Mouse (Mus musculus): ENCODE results near the gene Slc52a3. TPM values are rescaled to one million over a fixed set of nuclear protein-coding genes. Genes with fewer than 3 reads are reported as not detected.
A peak's percentile ranks its signal among the peaks of the same experiment; 100 is the strongest.

The Slc52a3 gene
- polyA plus RNA-seq, 1 experiment from 2014 or later, result 0.71 TPM

- ATAC-seq, result no peak
- no peak overlapping the region for H3K4me2 ChIP-seq
- peaks cover 5% of the 10 kb centered on the region; the same call in 1 of the 2 replicates for H3K9me3 ChIP-seq (replicated peaks)
- peaks cover 7% of the 10 kb centered on the region; the same call in 1 of the 2 replicates for H3K4me1 ChIP-seq
- no peaks in the 10 kb centered on the region for H3K36me3 ChIP-seq (ENCODE audit: poor library complexity, severe bottlenecking)
- H3K4me3 ChIP-seq, result no peak overlapping the region
- H3K9ac ChIP-seq, result no peak overlapping the region
- H3K27ac ChIP-seq, result no peak overlapping the region
- WGBS, result 75% methylated on average over 5 of the region's 5 CpGs
- peaks cover 36% of the 10 kb centered on the region for H3K27me3 ChIP-seq
Observed at GRCm38 (mm10) chr2:152030986-152031385, 34.7 kb downstream of the Slc52a3 start.

GRCm38 (mm10) chr2:152040101-152040500, 43.8 kb downstream of the Slc52a3 start:
- Histone ChIP-seq H3K9me3 (replicated peaks) (peaks cover 5% of the 10 kb centered on the region; the same call in 1 of the 2 replicates), H3K27ac (no peak overlapping the region), H3K4me2 (no peak overlapping the region), H3K36me3 (ENCODE audit: poor library complexity, severe bottlenecking) (no peaks in the 10 kb centered on the region), H3K9ac (no peak overlapping the region), H3K4me3 (no peak overlapping the region), H3K27me3 (peaks cover 14% of the 10 kb centered on the region; the same call in 1 of the 2 replicates), H3K4me1 (no peaks in the 10 kb centered on the region)
- ATAC-seq, result no peak

- H3K36me3 ChIP-seq (ENCODE audit: poor library complexity, severe bottlenecking), result no peaks in the 10 kb centered on the region
- peaks cover 59% of the 10 kb centered on the region for H3K4me1 ChIP-seq
- peak overlapping the region; percentile 77 for H3K9ac ChIP-seq
- peak overlapping the region; percentile 87 for H3K4me2 ChIP-seq
- H3K27me3 ChIP-seq, result peaks cover 7% of the 10 kb centered on the region
- peak overlapping the region; percentile 97 for H3K27ac ChIP-seq
- no peak for ATAC-seq
- H3K4me3 ChIP-seq, result peak overlapping the region; percentile 50; the same call in 1 of the 2 replicates
- 4% methylated on average over 25 of the region's 25 CpGs for WGBS
- no peaks in the 10 kb centered on the region for H3K9me3 ChIP-seq (replicated peaks)
Observed at GRCm38 (mm10) chr2:152047116-152048002, 51.0 kb downstream of the Slc52a3 start.

GRCm38 (mm10) chr2:152048003-152048980, 52.0 kb downstream of the Slc52a3 start:
- ATAC-seq, result peak; percentile 77
- WGBS, result under 1% methylated on average over 66 of the region's 82 CpGs
- H3K4me3 ChIP-seq, result peak overlapping the region; percentile 50
- H3K9me3 ChIP-seq (replicated peaks), result no peaks in the 10 kb centered on the region
- peak overlapping the region; percentile 97 for H3K27ac ChIP-seq
- H3K36me3 ChIP-seq (ENCODE audit: poor library complexity, severe bottlenecking), result no peaks in the 10 kb centered on the region
- H3K4me2 ChIP-seq, result peak overlapping the region; percentile 87
- peaks cover 17% of the 10 kb centered on the region for H3K27me3 ChIP-seq
- peaks cover 62% of the 10 kb centered on the region for H3K4me1 ChIP-seq
- peak overlapping the region; percentile 77 for H3K9ac ChIP-seq

- Histone ChIP-seq H3K27me3 (peaks cover 22% of the 10 kb centered on the region), H3K9ac (peak overlapping the region; percentile 77), H3K9me3 (replicated peaks) (no peaks in the 10 kb centered on the region), H3K36me3 (ENCODE audit: poor library complexity, severe bottlenecking) (no peaks in the 10 kb centered on the region), H3K4me3 (peak overlapping the region; percentile 50), H3K4me1 (peaks cover 62% of the 10 kb centered on the region), H3K4me2 (peak overlapping the region; percentile 87), H3K27ac (peak overlapping the region; percentile 97)
- peak; percentile 41 for ATAC-seq
- under 1% methylated on average over 24 of the region's 24 CpGs for WGBS
Observed at GRCm38 (mm10) chr2:152048981-152049441, 52.7 kb downstream of the Slc52a3 start.

- ATAC-seq, result no peak
- Histone ChIP-seq H3K4me2 (peak overlapping the region; percentile 87), H3K36me3 (ENCODE audit: poor library complexity, severe bottlenecking) (no peaks in the 10 kb centered on the region), H3K27me3 (peaks cover 27% of the 10 kb centered on the region), H3K4me1 (peaks cover 62% of the 10 kb centered on the region), H3K27ac (peak overlapping the region; percentile 97), H3K9ac (peak overlapping the region; percentile 77), H3K4me3 (peak overlapping the region; percentile 50), H3K9me3 (replicated peaks) (no peaks in the 10 kb centered on the region)
- 3% methylated on average over 13 of the region's 13 CpGs for WGBS
Observed at GRCm38 (mm10) chr2:152049611-152050270, 53.4 kb downstream of the Slc52a3 start.

- Histone ChIP-seq H3K9ac (peak overlapping the region; percentile 77), H3K9me3 (replicated peaks) (no peaks in the 10 kb centered on the region), H3K4me2 (peak overlapping the region; percentile 87), H3K27ac (peak overlapping the region; percentile 97), H3K4me3 (peak overlapping the region; percentile 50), H3K27me3 (peaks cover 32% of the 10 kb centered on the region), H3K4me1 (peaks cover 62% of the 10 kb centered on the region), H3K36me3 (ENCODE audit: poor library complexity, severe bottlenecking) (no peaks in the 10 kb centered on the region)
- WGBS, result 2% methylated on average over 7 of the region's 7 CpGs
- ATAC-seq, result peak; percentile 78
Observed at GRCm38 (mm10) chr2:152050316-152050715, 54.0 kb downstream of the Slc52a3 start.

GRCm38 (mm10) chr2:152051985-152052384, 55.7 kb downstream of the Slc52a3 start:
- WGBS, result 63% methylated on average over 3 of the region's 3 CpGs
- Histone ChIP-seq H3K27ac (peak overlapping the region; percentile 97), H3K4me3 (no peak overlapping the region), H3K9ac (peak overlapping the region; percentile 46), H3K27me3 (peaks cover 36% of the 10 kb centered on the region), H3K4me1 (peaks cover 73% of the 10 kb centered on the region), H3K4me2 (no peak overlapping the region), H3K36me3 (ENCODE audit: poor library complexity, severe bottlenecking) (no peaks in the 10 kb centered on the region), H3K9me3 (replicated peaks) (no peaks in the 10 kb centered on the region)
- ATAC-seq, result no peak

GRCm38 (mm10) chr2:152055406-152055805, 59.1 kb downstream of the Slc52a3 start:
- no peak for ATAC-seq
- Histone ChIP-seq H3K4me3 (no peak overlapping the region), H3K4me2 (no peak overlapping the region), H3K36me3 (ENCODE audit: poor library complexity, severe bottlenecking) (no peaks in the 10 kb centered on the region), H3K27ac (no peak overlapping the region), H3K9me3 (replicated peaks) (no peaks in the 10 kb centered on the region), H3K4me1 (peaks cover 49% of the 10 kb centered on the region), H3K27me3 (peaks cover 47% of the 10 kb centered on the region), H3K9ac (no peak overlapping the region)
- WGBS, result 55% methylated on average over 1 of the region's 1 CpGs

- Histone ChIP-seq H3K36me3 (ENCODE audit: poor library complexity, severe bottlenecking) (no peaks in the 10 kb centered on the region), H3K27ac (no peak overlapping the region), H3K9me3 (replicated peaks) (no peaks in the 10 kb centered on the region), H3K4me2 (no peak overlapping the region), H3K27me3 (peaks cover 46% of the 10 kb centered on the region), H3K9ac (no peak overlapping the region), H3K4me1 (peaks cover 42% of the 10 kb centered on the region), H3K4me3 (no peak overlapping the region)
- WGBS, result 60% methylated on average over 22 of the region's 22 CpGs
- ATAC-seq, result peak; percentile 50
Observed at GRCm38 (mm10) chr2:152056368-152057251, 60.3 kb downstream of the Slc52a3 start.

- Histone ChIP-seq H3K27ac (no peak overlapping the region), H3K9me3 (replicated peaks) (no peaks in the 10 kb centered on the region), H3K4me1 (peaks cover 36% of the 10 kb centered on the region), H3K4me3 (no peak overlapping the region), H3K9ac (no peak overlapping the region), H3K4me2 (no peak overlapping the region), H3K36me3 (ENCODE audit: poor library complexity, severe bottlenecking) (no peaks in the 10 kb centered on the region), H3K27me3 (peaks cover 40% of the 10 kb centered on the region)
- 73% methylated on average over 9 of the region's 9 CpGs for WGBS
- ATAC-seq, result no peak
Observed at GRCm38 (mm10) chr2:152057252-152057563, 60.9 kb downstream of the Slc52a3 start.
